Mouse (Mus musculus) fat pad, adult 2 months (tissue): ENCODE data around the gene Pramel3.
"Not testable (repeated sequence)": the region's sequence is repeated elsewhere in the genome, so short reads cannot be mapped to it uniquely, and the experiment has no call there.

ENCODE experiments used
- DNase-seq: peaks from one replicate; pipeline ENCODE4 v3.0.0-alpha.2; 2011; ENCODE audit warnings: low read depth, low spot score; ENCODE audit errors: extremely low read depth

Gene Pramel3

DNA sequence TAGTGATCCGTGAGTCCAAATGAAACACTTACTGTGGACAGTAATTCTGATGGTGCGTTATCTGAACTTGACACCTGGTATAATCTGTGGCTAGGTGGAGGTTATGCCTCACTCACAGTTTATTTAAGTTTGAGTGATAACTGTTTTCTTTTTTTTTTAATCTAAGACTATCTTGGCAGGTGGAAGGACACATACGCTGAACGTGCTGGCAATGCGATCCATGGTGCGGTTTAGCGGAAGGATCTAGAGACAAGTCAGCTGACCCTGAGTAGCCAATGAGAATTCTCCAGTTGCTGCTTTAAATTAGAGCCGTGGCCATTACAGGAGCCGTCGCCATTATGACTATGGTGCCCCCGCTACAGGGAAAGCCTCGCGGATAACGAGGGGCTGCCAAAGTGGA lies at the start of gene Pramel3:
Gene Pramel3 (plus strand): TSS at position 301 of the 400 bp plus-strand sequence.
- not testable (repeated sequence) for DNase-seq

GRCm38 (mm10) chrX:135360685-135361084 lies 58.6 kb downstream of the Pramel3 start:
- not testable (repeated sequence) for DNase-seq

DNA sequence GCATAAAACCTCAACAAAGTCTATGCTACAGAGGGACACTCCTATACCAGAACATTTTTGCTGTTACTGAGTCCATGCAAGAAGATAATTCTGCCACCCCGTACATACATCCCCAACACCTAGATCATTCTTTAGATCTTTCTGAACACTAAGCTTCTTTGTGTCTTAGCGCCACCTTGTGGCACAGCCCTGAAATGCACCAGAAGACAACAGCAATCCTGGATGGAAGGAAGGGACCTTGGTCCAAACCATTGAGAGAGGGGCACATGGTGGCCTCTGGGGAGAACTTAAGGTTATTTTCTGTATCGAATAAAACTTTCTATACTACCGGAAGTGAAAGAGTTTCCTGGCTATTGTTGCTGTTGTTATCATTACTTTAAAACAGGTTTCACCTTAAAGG lies 59.8 kb downstream of the Pramel3 start:
- not testable (repeated sequence) for DNase-seq
